Mouse (Mus musculus) spleen, adult 2 months (tissue): ENCODE results near the gene Ccdc65. TPM values are rescaled to one million over a fixed set of nuclear protein-coding genes. Genes with fewer than 3 reads are reported as not detected.

Experiments used
- DNase-seq, 2 experiments: peaks; one replicate each; pipeline versions ENCODE4 v3.0.0 to v3.0.0-alpha.2; 2012 to 2021; ENCODE audit warnings: low spot score in 2 of 2, low read depth in 1 of 2
- H3K27ac ChIP-seq: fragments of 200-500 bp; 2 replicates; pipeline ENCODE4 v1.5.1; 2012; ENCODE audit warnings: low read length, inconsistent platforms; ENCODE audit not compliant: insufficient read depth
- H3K27me3 ChIP-seq: fragments of 200-500 bp; 2 replicates; pipeline ENCODE4 v1.6.1; 2012; ENCODE audit warnings: mild to moderate bottlenecking, moderate library complexity, low read length, inconsistent platforms; ENCODE audit not compliant: control insufficient read depth, insufficient read depth
- H3K36me3 ChIP-seq: fragments of 200-500 bp; 2 replicates; pipeline ENCODE4 v1.6.1; 2012; ENCODE audit warnings: mild to moderate bottlenecking, low read length, inconsistent platforms; ENCODE audit not compliant: control insufficient read depth, insufficient read depth
- H3K4me1 ChIP-seq: fragments of 200-500 bp; 2 replicates; pipeline ENCODE4 v1.6.1; 2011; ENCODE audit warnings: inconsistent platforms; ENCODE audit not compliant: control insufficient read depth, insufficient read depth, insufficient read length
- H3K4me3 ChIP-seq: fragments of 200-500 bp; 2 replicates; pipeline ENCODE4 v1.5.1; 2011; ENCODE audit warnings: mild to moderate bottlenecking, inconsistent platforms; ENCODE audit not compliant: insufficient read depth, insufficient read length; ENCODE audit errors: extremely low read depth
- CTCF ChIP-seq: fragments of 200-500 bp; IDR thresholded peaks from 2 replicates; pipeline ENCODE4 v1.5.1; 2011; ENCODE audit warnings: mild to moderate bottlenecking, inconsistent platforms; ENCODE audit not compliant: insufficient read depth, insufficient read length, insufficient replicate concordance; ENCODE audit errors: extremely low read depth
- POLR2A ChIP-seq: fragments of 200-500 bp; IDR thresholded peaks from 2 replicates; pipeline ENCODE4 v1.6.1; 2011; ENCODE audit warnings: low read depth, low read length, inconsistent platforms
- WGBS: fragments of 180-500 bp; shearing (Covaris S2); methylation state at CpG from one replicate; pipeline ENCODE4 v1.1.7; 2018; 5-methylcytosine and 5-hydroxymethylcytosine counted together
- polyA plus RNA-seq: library from polyadenylated mRNA; depleted of rRNA; stranded (reverse); fragments of >200 nt; gene quantifications from 2 replicates; pipeline ENCODE4 v1.2.3, GENCODE M21; 2012

The Ccdc65 gene
- polyA plus RNA-seq, 1 experiment, result not detected

GRCm38 (mm10) chr15:98680660-98681059, 27.3 kb upstream of the Ccdc65 start:
- H3K27me3 ChIP-seq, result no peaks in the 10 kb centered on the region; the same call in none of the 2 replicates
- DNase-seq, result no peak
- WGBS, result 88% methylated on average over 8 of the region's 8 CpGs
- H3K27ac ChIP-seq, result no peak overlapping the region
- no peak overlapping the region for H3K4me3 ChIP-seq
- TF ChIP-seq POLR2A (no peak), CTCF (no peak)
- no peaks in the 10 kb centered on the region for H3K36me3 ChIP-seq
- H3K4me1 ChIP-seq, result peaks cover 5% of the 10 kb centered on the region; the same call in 1 of the 2 replicates

GRCm38 (mm10) chr15:98681633-98682032, 26.4 kb upstream of the Ccdc65 start:
- WGBS, result 89% methylated on average over 7 of the region's 7 CpGs
- H3K4me3 ChIP-seq, result no peak overlapping the region
- peaks cover 5% of the 10 kb centered on the region; the same call in 1 of the 2 replicates for H3K4me1 ChIP-seq
- no peaks in the 10 kb centered on the region for H3K36me3 ChIP-seq
- no peak for DNase-seq
- no peaks in the 10 kb centered on the region; the same call in 1 of the 2 replicates for H3K27me3 ChIP-seq
- TF ChIP-seq POLR2A (no peak), CTCF (no peak)
- no peak overlapping the region for H3K27ac ChIP-seq

GRCm38 (mm10) chr15:98683177-98683576, 24.8 kb upstream of the Ccdc65 start:
- 52% methylated on average over 10 of the region's 10 CpGs for WGBS
- H3K4me1 ChIP-seq, result no peaks in the 10 kb centered on the region
- no peaks in the 10 kb centered on the region for H3K36me3 ChIP-seq
- no peak overlapping the region for H3K4me3 ChIP-seq
- DNase-seq, result no peak
- H3K27ac ChIP-seq, result no peak overlapping the region
- no peaks in the 10 kb centered on the region; the same call in 1 of the 2 replicates for H3K27me3 ChIP-seq
- TF ChIP-seq CTCF (no peak), POLR2A (no peak)

GRCm38 (mm10) chr15:98683746-98684145, 24.3 kb upstream of the Ccdc65 start:
- no peaks in the 10 kb centered on the region; the same call in 1 of the 2 replicates for H3K27me3 ChIP-seq
- no peak overlapping the region for H3K4me3 ChIP-seq
- H3K36me3 ChIP-seq, result no peaks in the 10 kb centered on the region
- H3K27ac ChIP-seq, result no peak overlapping the region
- DNase-seq, result no peak
- H3K4me1 ChIP-seq, result no peaks in the 10 kb centered on the region
- TF ChIP-seq POLR2A, result no peak
- TF ChIP-seq CTCF, result no peak
- 18% methylated on average over 1 of the region's 1 CpGs for WGBS

- Histone ChIP-seq H3K4me1 (no peaks in the 10 kb centered on the region), H3K36me3 (no peaks in the 10 kb centered on the region), H3K4me3 (no peak overlapping the region), H3K27me3 (no peaks in the 10 kb centered on the region), H3K27ac (no peak overlapping the region)
- no peak for TF ChIP-seq CTCF
- TF ChIP-seq POLR2A, result no peak
- DNase-seq, result no peak
- 79% methylated on average over 3 of the region's 3 CpGs for WGBS
Measured at GRCm38 (mm10) chr15:98685926-98686325, 22.1 kb upstream of the Ccdc65 start.

- WGBS, result 68% methylated on average over 2 of the region's 2 CpGs
- TF ChIP-seq POLR2A, result no peak
- no peak for TF ChIP-seq CTCF
- Histone ChIP-seq H3K27me3 (no peaks in the 10 kb centered on the region), H3K36me3 (no peaks in the 10 kb centered on the region), H3K4me1 (no peaks in the 10 kb centered on the region), H3K27ac (no peak overlapping the region), H3K4me3 (no peak overlapping the region)
- DNase-seq, result no peak
Measured at GRCm38 (mm10) chr15:98689682-98690081, 18.3 kb upstream of the Ccdc65 start.

GRCm38 (mm10) chr15:98691486-98692147, 16.4 kb upstream of the Ccdc65 start:
- no peak overlapping the region for H3K27ac ChIP-seq
- DNase-seq, result no peak
- no peaks in the 10 kb centered on the region; the same call in 1 of the 2 replicates for H3K27me3 ChIP-seq

More at GRCm38 (mm10) chr15:98691486-98692147, 16.4 kb upstream of the Ccdc65 start:
- Histone ChIP-seq H3K4me1 (no peaks in the 10 kb centered on the region), H3K4me3 (no peak overlapping the region), H3K36me3 (no peaks in the 10 kb centered on the region)
- TF ChIP-seq POLR2A, result no peak
- TF ChIP-seq CTCF, result no peak
- 97% methylated on average over 7 of the region's 7 CpGs for WGBS
